In genomic region chr10:110788049-110788752, GRCm38 (mm10) we compare ENCODE assay signal across 20 mouse cellular contexts. TPM values are rescaled to one million over a fixed set of nuclear protein-coding genes. Genes with fewer than 3 reads are reported as not detected.
DNase-seq lines count a peak whose midpoint lies in the region; ATAC-seq and TF ChIP-seq lines count a peak whose summit lies in the region.
"Had no signal": no experiment of that assay in that cellular context is flagged by ENCODE, and none has a peak within 500 bp of the region (broad histone marks: within the 10 kb centered on the region; RNA-seq: fewer than 3 reads in every experiment).

No protein-coding gene starts in this region.

- H3K4me2 ChIP-seq in lung, embryonic 16.5 days (ENCODE audit: low read depth, low read length) = no peak overlapping the region
- H3K4me2 ChIP-seq in liver, embryonic 16.5 days (ENCODE audit: low read depth, low read length) = 0 out of 2 replicates have a peak overlapping the region, but pooled peaks have one; percentile 7
- H3K4me2 ChIP-seq: heart, embryonic 11.5 days; kidney, embryonic 15.5 days; neural tube, embryonic 12.5 days had no signal

- peak; percentile 82 for DNase-seq in heart, adult 11 months
- no peak for DNase-seq in heart, postnatal 4 days
- DNase-seq in lung, adult 18-20 months = no peak
- no peak for DNase-seq in testis, postnatal 10 days (ENCODE audit: low spot score)
- no peak for DNase-seq in cerebellum, adult 2 months
- no peak for DNase-seq in spleen, postnatal 36 days (ENCODE audit: low spot score in 2 of 2)
- DNase-seq: adrenal gland, adult 8-10 months; cerebellum, postnatal 14 days; heart, postnatal 36 days; lung, postnatal 10 days; right cerebral cortex, postnatal 25 days; thymus, postnatal 36 days had no signal

- H3K9ac ChIP-seq in lung, embryonic 16.5 days (ENCODE audit: low read length) = no peak overlapping the region
- no peak overlapping the region for H3K9ac ChIP-seq in liver, embryonic 16.5 days (ENCODE audit: low read depth, low read length)
- H3K9ac ChIP-seq: kidney, embryonic 15.5 days; neural tube, embryonic 12.5 days had no signal

- 0 out of 2 replicates have a peak, but pooled peaks have one; percentile 15 for ATAC-seq in lung, embryonic 16.5 days (ENCODE audit: low read depth)
- ATAC-seq in liver, embryonic 16.5 days (ENCODE audit: low read depth) = no peak
- ATAC-seq: forebrain, embryonic 16.5 days had no signal

- H3K9me3 ChIP-seq in lung, embryonic 16.5 days (ENCODE audit: control insufficient read depth, low read length) = no peaks in the 10 kb centered on the region
- no peaks in the 10 kb centered on the region for H3K9me3 ChIP-seq in liver, embryonic 16.5 days (replicated peaks; ENCODE audit: control insufficient read depth, low read length)
- H3K9me3 ChIP-seq: kidney, embryonic 15.5 days; midbrain, embryonic 10.5 days; neural tube, embryonic 12.5 days had no signal

- no peak for TF ChIP-seq POLR2A in cerebellum, adult 2 months (IDR thresholded peaks at IDR 0.05; ENCODE audit: borderline replicate concordance, insufficient read depth, low read length)

- no peak overlapping the region for H3K27ac ChIP-seq in lung, embryonic 16.5 days (ENCODE audit: low read length)
- H3K27ac ChIP-seq in liver, embryonic 16.5 days (ENCODE audit: low read length) = no peak overlapping the region
- no peak overlapping the region for H3K27ac ChIP-seq in cerebellum, adult 2 months (ENCODE audit: insufficient read depth, low read length)
- H3K27ac ChIP-seq: kidney, embryonic 15.5 days; midbrain, embryonic 10.5 days; neural tube, embryonic 12.5 days had no signal

- TF ChIP-seq CTCF in cerebellum, adult 2 months (IDR thresholded peaks at IDR 0.05; ENCODE audit: borderline replicate concordance, insufficient read depth, low read depth, low read length) = no peak

- no peaks in the 10 kb centered on the region for H3K4me1 ChIP-seq in lung, embryonic 16.5 days (replicated peaks; ENCODE audit: control insufficient read depth, insufficient read depth, low read length)
- no peaks in the 10 kb centered on the region for H3K4me1 ChIP-seq in liver, embryonic 16.5 days (ENCODE audit: control insufficient read depth, low read depth, low read length)
- no peaks in the 10 kb centered on the region for H3K4me1 ChIP-seq in cerebellum, adult 2 months (ENCODE audit: control insufficient read depth, insufficient read depth, low read length)
- H3K4me1 ChIP-seq: neural tube, embryonic 12.5 days had no signal

- H3K27me3 ChIP-seq in lung, embryonic 16.5 days (ENCODE audit: control insufficient read depth, insufficient read depth, low read depth, low read length) = no peaks in the 10 kb centered on the region
- H3K27me3 ChIP-seq in liver, embryonic 16.5 days (ENCODE audit: control insufficient read depth, insufficient read depth, low read depth, low read length) = no peaks in the 10 kb centered on the region
- no peaks in the 10 kb centered on the region for H3K27me3 ChIP-seq in cerebellum, adult 2 months (ENCODE audit: control insufficient read depth, insufficient read depth, low read length)
- H3K27me3 ChIP-seq: CH12.LX; kidney, embryonic 15.5 days; neural tube, embryonic 12.5 days had no signal

- no peak overlapping the region for H3K4me3 ChIP-seq in lung, embryonic 16.5 days (ENCODE audit: low read length)
- H3K4me3 ChIP-seq in liver, embryonic 16.5 days (ENCODE audit: low read depth, low read length) = no peak overlapping the region
- no peak overlapping the region for H3K4me3 ChIP-seq in cerebellum, adult 2 months (replicated peaks; ENCODE audit: insufficient read depth, low read depth, low read length)
- H3K4me3 ChIP-seq: kidney, embryonic 15.5 days; midbrain, embryonic 10.5 days; neural tube, embryonic 12.5 days had no signal

- peaks cover 13% of the 10 kb centered on the region for H3K36me3 ChIP-seq in lung, embryonic 16.5 days (ENCODE audit: control insufficient read depth, insufficient read depth, low read length)
- H3K36me3 ChIP-seq in liver, embryonic 16.5 days (ENCODE audit: control insufficient read depth, insufficient read depth) = peaks cover 16% of the 10 kb centered on the region

- 52% methylated on average over 12 of the region's 12 CpGs for WGBS in lung, embryonic 16.5 days
- WGBS in liver, embryonic 16.5 days (ENCODE audit: insufficient replicate concordance) = 16% methylated on average over 12 of the region's 12 CpGs
- 81% methylated on average over 12 of the region's 12 CpGs for WGBS in cerebellum, adult 2 months

RNA-seq across cellular contexts. Expression of gene E2f7, which starts 43.0 kb away (rescaled TPM):
- 10 to 100 TPM; 14.9 to 19.2 TPM for total RNA-seq in heart, postnatal 4 days (2021)
- 31.8 and 34.1 TPM in 2 replicates for polyA plus RNA-seq in lung, embryonic 16.5 days (2015; fragmentation: Nextera tagmentation; extraction: Ambion mirVana)
- polyA plus RNA-seq in liver, embryonic 16.5 days (2015; fragmentation: Nextera tagmentation; extraction: Ambion mirVana) = 6.6 and 7.8 TPM in 2 replicates
- 0.38 and 0.43 TPM in 2 replicates for polyA plus RNA-seq in cerebellum, adult 2 months (2012; rRNA removed)
